Mouse (Mus musculus) liver, embryonic 16.5 days (tissue): Measurements from ENCODE around the gene Gm12166. TPM values are rescaled to one million over a fixed set of nuclear protein-coding genes. Genes with fewer than 3 reads are reported as not detected.
"Not testable (repeated sequence)": the region's sequence is repeated elsewhere in the genome, so short reads cannot be mapped to it uniquely, and the experiment has no call there.

Experiments
- ATAC-seq: fragments of 200-750 bp; cut with Nextera tagmentation; 2 replicates; pipeline ENCODE4 v1.8.0; 2017; ENCODE audit warnings: low read depth, mild to moderate bottlenecking, moderate number of reproducible peaks, moderate library complexity
- H3K27ac ChIP-seq: fragments of 300-500 bp; sonication (generic); 2 replicates; pipeline ENCODE4 v1.5.1; 2014; ENCODE audit warnings: mild to moderate bottlenecking, low read length
- H3K27me3 ChIP-seq: fragments of 300-500 bp; sonication (generic); 2 replicates; pipeline ENCODE4 v1.6.1; 2014; ENCODE audit warnings: low read depth, low read length, mixed read lengths; ENCODE audit not compliant: control insufficient read depth, insufficient read depth
- H3K36me3 ChIP-seq: fragments of 300-500 bp; sonication (generic); 2 replicates; pipeline ENCODE4 v1.6.1; 2014; ENCODE audit warnings: mild to moderate bottlenecking; ENCODE audit not compliant: control insufficient read depth, insufficient read depth
- H3K4me1 ChIP-seq: fragments of 300-500 bp; sonication (generic); 2 replicates; pipeline ENCODE4 v1.6.1; 2014; ENCODE audit warnings: low read depth, low read length, mixed read lengths; ENCODE audit not compliant: control insufficient read depth
- H3K4me2 ChIP-seq: fragments of 300-500 bp; sonication (generic); 2 replicates; pipeline ENCODE4 v1.6.1; 2014; ENCODE audit warnings: low read depth, low read length, mixed read lengths
- H3K4me3 ChIP-seq: fragments of 300-500 bp; sonication (generic); 2 replicates; pipeline ENCODE4 v1.5.1; 2014; ENCODE audit warnings: low read depth, mild to moderate bottlenecking, low read length
- H3K9ac ChIP-seq: fragments of 300-500 bp; sonication (generic); 2 replicates; pipeline ENCODE4 v1.6.1; 2014; ENCODE audit warnings: low read depth, low read length
- H3K9me3 ChIP-seq: fragments of 300-500 bp; sonication (generic); replicated peaks from 2 replicates; pipeline ENCODE4 v1.6.1; 2016; ENCODE audit warnings: low read length; ENCODE audit not compliant: control insufficient read depth
- WGBS: fragments of 180-500 bp; shearing (Covaris S2); extraction: QIAGEN DNeasy Blood & Tissue Kit; methylation state at CpG from one replicate; pipeline ENCODE4 v1.1.7; 2014; ENCODE audit not compliant: insufficient replicate concordance; 5-methylcytosine and 5-hydroxymethylcytosine counted together
- polyA plus RNA-seq: library from polyadenylated mRNA; unstranded; fragments of >200 nt; fragmentation: Nextera tagmentation; extraction: Ambion mirVana; gene quantifications from 2 replicates; pipeline ENCODE4 v1.2.1, GENCODE M21; 2015

Gm12166 gene
- polyA plus RNA-seq: 2.9 and 4.1 TPM in 2 replicates

- H3K4me2 ChIP-seq, H3K36me3 ChIP-seq, ATAC-seq, H3K27ac ChIP-seq, H3K4me1 ChIP-seq, H3K9me3 ChIP-seq, H3K9ac ChIP-seq, H3K4me3 ChIP-seq: not testable (repeated sequence)
- WGBS: 32% methylated on average over 19 of the region's 19 CpGs
- peaks cover 34% of the 10 kb centered on the region for H3K27me3 ChIP-seq
Observed at GRCm38 (mm10) chr11:46052105-46052659, at the start of gene Gm12166. TSS of gene Gm12166 (minus strand) at chr11:46052321.

GRCm38 (mm10) chr11:46097062-46097461, 44.9 kb upstream of the Gm12166 start:
- H3K27ac ChIP-seq: no peak overlapping the region
- WGBS: 63% methylated on average over 3 of the region's 3 CpGs
- H3K9ac ChIP-seq: no peak overlapping the region
- no peak for ATAC-seq
- no peaks in the 10 kb centered on the region for H3K27me3 ChIP-seq
- H3K9me3 ChIP-seq: no peaks in the 10 kb centered on the region
- H3K4me1 ChIP-seq: no peaks in the 10 kb centered on the region; the same call in 1 of the 2 replicates
- H3K4me3 ChIP-seq: no peak overlapping the region
- no peak overlapping the region for H3K4me2 ChIP-seq
- no peaks in the 10 kb centered on the region for H3K36me3 ChIP-seq

- no peak for ATAC-seq
- WGBS: 68% methylated on average over 6 of the region's 6 CpGs
- H3K4me3 ChIP-seq: no peak overlapping the region
Observed at GRCm38 (mm10) chr11:46096265-46096649, 44.1 kb upstream of the Gm12166 start.

GRCm38 (mm10) chr11:46095477-46096264, 43.5 kb upstream of the Gm12166 start:
- WGBS: 54% methylated on average over 9 of the region's 9 CpGs
- ATAC-seq: no peak
- Histone ChIP-seq H3K4me3 (no peak overlapping the region), H3K4me1 (peaks cover 9% of the 10 kb centered on the region), H3K27ac (no peak overlapping the region), H3K27me3 (no peaks in the 10 kb centered on the region), H3K4me2 (no peak overlapping the region), H3K9ac (no peak overlapping the region), H3K36me3 (no peaks in the 10 kb centered on the region), H3K9me3 (no peaks in the 10 kb centered on the region)

More at GRCm38 (mm10) chr11:46096265-46096649, 44.1 kb upstream of the Gm12166 start:
- Histone ChIP-seq H3K36me3 (no peaks in the 10 kb centered on the region), H3K4me2 (no peak overlapping the region), H3K27ac (no peak overlapping the region), H3K27me3 (no peaks in the 10 kb centered on the region), H3K9ac (no peak overlapping the region), H3K9me3 (no peaks in the 10 kb centered on the region), H3K4me1 (peaks cover 4% of the 10 kb centered on the region)

GRCm38 (mm10) chr11:46092121-46092520, 40.0 kb upstream of the Gm12166 start:
- H3K27ac ChIP-seq: no peak overlapping the region

GRCm38 (mm10) chr11:46090951-46091667, 39.0 kb upstream of the Gm12166 start:
- 38% methylated on average over 10 of the region's 10 CpGs for WGBS
- Histone ChIP-seq H3K4me2 (peak overlapping the region; percentile 25; the same call in 1 of the 2 replicates), H3K4me3 (no peak overlapping the region), H3K27me3 (no peaks in the 10 kb centered on the region), H3K9me3 (no peaks in the 10 kb centered on the region), H3K36me3 (no peaks in the 10 kb centered on the region), H3K27ac (peak overlapping the region; percentile 83), H3K9ac (peak overlapping the region; percentile 27; the same call in 1 of the 2 replicates), H3K4me1 (peaks cover 34% of the 10 kb centered on the region)
- peak; percentile 82 for ATAC-seq

More at GRCm38 (mm10) chr11:46092121-46092520, 40.0 kb upstream of the Gm12166 start:
- ATAC-seq: no peak
- Histone ChIP-seq H3K4me2 (no peak overlapping the region), H3K4me1 (peaks cover 31% of the 10 kb centered on the region), H3K9ac (no peak overlapping the region), H3K9me3 (no peaks in the 10 kb centered on the region), H3K36me3 (no peaks in the 10 kb centered on the region), H3K4me3 (no peak overlapping the region), H3K27me3 (no peaks in the 10 kb centered on the region)
- WGBS: 76% methylated on average over 4 of the region's 4 CpGs

GRCm38 (mm10) chr11:46090036-46090725, 38.1 kb upstream of the Gm12166 start:
- Histone ChIP-seq H3K27me3 (no peaks in the 10 kb centered on the region), H3K36me3 (no peaks in the 10 kb centered on the region), H3K27ac (peak overlapping the region; percentile 83), H3K9ac (0 out of 2 replicates have a peak overlapping the region, but pooled peaks have one; percentile 27), H3K4me2 (no peak overlapping the region), H3K4me1 (peaks cover 34% of the 10 kb centered on the region), H3K4me3 (no peak overlapping the region), H3K9me3 (no peaks in the 10 kb centered on the region)
- ATAC-seq: peak; percentile 73
- 30% methylated on average over 10 of the region's 10 CpGs for WGBS

- no peaks in the 10 kb centered on the region for H3K9me3 ChIP-seq
- ATAC-seq: peak; percentile 12; the same call in 1 of the 2 replicates
- peaks cover 35% of the 10 kb centered on the region for H3K4me1 ChIP-seq
- no peaks in the 10 kb centered on the region for H3K27me3 ChIP-seq
- no peak overlapping the region for H3K9ac ChIP-seq
- no peaks in the 10 kb centered on the region for H3K36me3 ChIP-seq
- 55% methylated on average over 4 of the region's 4 CpGs for WGBS
- no peak overlapping the region for H3K4me3 ChIP-seq
- peak overlapping the region; percentile 26 for H3K27ac ChIP-seq
- no peak overlapping the region for H3K4me2 ChIP-seq
Observed at GRCm38 (mm10) chr11:46089081-46089713, 37.1 kb upstream of the Gm12166 start.
